Mouse (Mus musculus) ES-E14 (cell line): ENCODE measurements around the gene Cdyl.
A peak's percentile ranks its signal among the peaks of the same experiment; 100 is the strongest.

Experiments
- CHD2 ChIP-seq: IDR thresholded peaks from 2 replicates; pipeline ENCODE4 v1.6.1; 2014; ENCODE audit warnings: mild to moderate bottlenecking, low read depth, low read length, inconsistent platforms
- HCFC1 ChIP-seq: IDR thresholded peaks from 2 replicates; pipeline ENCODE4 v1.6.1; 2012; ENCODE audit warnings: low read length, inconsistent platforms, borderline replicate concordance; ENCODE audit not compliant: insufficient read depth
- MAFK ChIP-seq: IDR thresholded peaks from 2 replicates; pipeline ENCODE4 v1.6.1; 2014; ENCODE audit warnings: mild to moderate bottlenecking, low read depth, low read length, inconsistent platforms; ENCODE audit not compliant: insufficient read depth
- ZC3H11A ChIP-seq: IDR thresholded peaks from 2 replicates; pipeline ENCODE4 v1.6.1; 2012; ENCODE audit warnings: low read depth, mild to moderate bottlenecking, inconsistent platforms, low read length, borderline replicate concordance
- ZNF384 ChIP-seq: IDR thresholded peaks from 2 replicates; pipeline ENCODE4 v1.6.1; 2012; ENCODE audit warnings: low read depth, low read length, inconsistent platforms

DNA sequence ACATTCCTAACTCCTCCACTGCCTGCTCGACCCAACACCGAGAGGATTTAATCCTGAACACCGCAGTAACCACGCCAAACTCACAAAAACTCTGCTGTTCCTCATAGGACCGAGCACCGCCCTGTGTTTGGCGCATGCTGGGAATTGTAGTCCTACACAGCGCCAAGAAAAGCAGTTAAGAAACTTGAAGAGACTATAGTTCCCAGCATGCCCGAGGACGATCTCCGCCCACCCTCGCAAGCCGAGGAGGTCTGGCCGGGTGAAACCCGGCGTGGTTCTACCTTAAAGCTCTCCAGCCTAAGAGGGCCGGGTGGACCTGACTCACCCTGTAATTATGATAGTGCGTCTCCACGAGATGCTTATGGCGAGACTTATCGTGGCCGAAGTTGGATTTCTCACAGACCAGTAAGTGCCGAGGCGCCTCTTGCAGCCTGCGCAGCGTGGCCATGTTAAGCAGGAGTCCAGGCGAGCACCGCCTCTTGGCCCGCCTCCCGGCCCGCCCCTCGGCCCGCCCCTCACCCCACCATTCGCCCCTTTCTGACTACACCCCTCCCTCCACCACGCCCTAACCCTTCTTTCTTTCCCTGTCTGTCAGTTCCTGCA is 246.3 kb downstream of the Cdyl start, which contains the start of gene Rpp40:
- TF ChIP-seq ZC3H11A (no peak), ZNF384 (no peak), HCFC1 (peak; percentile 95), MAFK (no peak), CHD2 (no peak)
